Mouse (Mus musculus) frontal cortex, postnatal 25 days (tissue): ENCODE measurements around the gene Fgfr2.

ENCODE experiments used
- DNase-seq, 2 experiments: peaks; one replicate each; pipeline ENCODE4 v3.0.0; 2022; ENCODE audit warnings: low spot score in 2 of 2

Fgfr2 gene

GRCm38 (mm10) chr7:132775333-132775732 is 347.8 kb downstream of the Fgfr2 start:
- DNase-seq = no peak

DNA sequence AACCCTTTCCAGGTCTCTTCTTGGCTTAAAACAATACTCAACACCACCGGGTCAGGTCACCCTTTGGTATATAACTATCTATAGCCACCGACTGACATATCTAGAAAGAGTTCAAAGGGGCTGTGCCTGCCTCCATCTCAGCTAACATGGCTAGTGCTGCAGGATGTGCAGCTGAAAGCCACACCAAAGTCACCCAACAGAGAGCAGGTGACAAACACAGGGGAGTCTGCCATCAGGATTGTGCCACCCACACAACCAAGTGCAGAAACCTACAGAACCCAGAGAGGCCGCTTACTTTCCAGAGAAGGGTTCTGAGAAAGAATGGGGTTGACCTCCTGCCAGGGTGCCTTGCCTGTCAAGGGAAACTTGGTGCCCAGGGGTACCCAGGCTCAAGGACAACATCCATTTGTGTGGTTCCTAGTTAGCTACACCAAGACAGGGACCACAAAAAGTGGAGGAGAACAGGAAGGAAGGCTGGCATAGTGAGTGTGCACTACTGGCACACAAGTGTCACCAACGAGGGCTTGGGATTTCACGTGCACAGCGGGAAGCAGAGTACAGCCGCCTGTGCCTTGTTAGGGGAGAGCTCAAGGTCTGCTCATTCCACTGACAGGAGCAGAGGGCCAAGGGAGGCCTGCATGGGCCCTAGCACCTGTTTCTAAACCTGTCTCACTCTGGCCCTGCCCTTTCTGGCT is 350.0 kb downstream of the Fgfr2 start:
- DNase-seq = no peak

DNA sequence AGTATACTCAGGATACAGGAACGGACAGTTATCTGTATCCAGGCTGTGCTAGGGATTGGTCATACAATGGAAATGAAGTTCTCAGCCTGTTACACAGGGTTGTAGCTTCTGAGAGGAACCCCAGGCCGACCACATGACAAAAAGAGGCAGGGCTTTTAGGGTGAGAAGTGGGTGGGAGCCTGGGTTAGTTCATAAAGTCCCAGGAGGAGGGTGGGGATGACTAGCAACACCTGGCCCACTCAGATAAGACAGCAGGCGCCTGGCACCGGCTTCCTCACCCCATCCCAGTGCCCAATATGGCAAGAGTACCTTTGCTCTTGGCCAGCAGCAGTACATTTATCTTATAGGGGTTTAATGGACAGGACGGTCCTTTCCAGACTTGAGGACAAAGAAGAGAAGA is 350.7 kb downstream of the Fgfr2 start:
- DNase-seq = no peak

- no peak for DNase-seq
Measured at GRCm38 (mm10) chr7:132768498-132769344, 354.4 kb downstream of the Fgfr2 start.

GRCm38 (mm10) chr7:132767999-132768370 is 355.2 kb downstream of the Fgfr2 start:
- no peak for DNase-seq

DNA sequence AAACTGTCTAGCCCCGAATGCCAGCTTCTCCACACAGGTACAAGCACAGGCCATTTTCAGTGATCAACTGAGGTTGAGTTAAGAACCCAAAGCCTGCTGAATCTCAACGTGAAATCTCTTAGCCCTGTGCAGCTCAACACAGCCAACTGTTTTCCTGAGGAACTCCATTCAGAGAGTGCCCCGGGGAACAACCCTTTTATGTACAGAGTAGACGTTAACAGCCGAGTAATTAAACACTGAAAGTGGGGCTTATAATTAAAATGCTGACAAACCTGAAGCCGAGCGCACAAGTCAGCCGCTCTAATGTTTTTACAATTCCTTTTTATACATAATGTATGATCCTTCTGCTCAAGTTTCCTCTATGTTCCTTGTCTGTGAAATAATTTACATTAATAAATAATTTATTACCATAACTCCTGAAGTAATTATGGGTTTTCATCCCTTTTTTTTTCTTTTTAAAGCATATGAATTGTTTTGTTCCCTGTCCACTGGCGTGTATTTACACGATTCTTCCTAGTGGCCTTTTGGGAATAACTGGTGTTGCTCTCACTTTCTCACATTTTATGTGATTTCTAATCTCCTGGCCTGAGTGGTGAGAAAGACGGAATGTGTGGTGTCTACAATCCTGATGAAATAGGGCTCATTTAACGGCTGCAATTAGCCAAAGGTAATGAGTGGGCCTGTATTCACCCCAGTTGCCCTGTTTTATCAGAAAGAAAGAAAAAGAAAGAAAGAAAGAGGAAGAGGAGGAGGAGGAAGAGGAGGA is 355.7 kb downstream of the Fgfr2 start:
- DNase-seq = no peak

DNA sequence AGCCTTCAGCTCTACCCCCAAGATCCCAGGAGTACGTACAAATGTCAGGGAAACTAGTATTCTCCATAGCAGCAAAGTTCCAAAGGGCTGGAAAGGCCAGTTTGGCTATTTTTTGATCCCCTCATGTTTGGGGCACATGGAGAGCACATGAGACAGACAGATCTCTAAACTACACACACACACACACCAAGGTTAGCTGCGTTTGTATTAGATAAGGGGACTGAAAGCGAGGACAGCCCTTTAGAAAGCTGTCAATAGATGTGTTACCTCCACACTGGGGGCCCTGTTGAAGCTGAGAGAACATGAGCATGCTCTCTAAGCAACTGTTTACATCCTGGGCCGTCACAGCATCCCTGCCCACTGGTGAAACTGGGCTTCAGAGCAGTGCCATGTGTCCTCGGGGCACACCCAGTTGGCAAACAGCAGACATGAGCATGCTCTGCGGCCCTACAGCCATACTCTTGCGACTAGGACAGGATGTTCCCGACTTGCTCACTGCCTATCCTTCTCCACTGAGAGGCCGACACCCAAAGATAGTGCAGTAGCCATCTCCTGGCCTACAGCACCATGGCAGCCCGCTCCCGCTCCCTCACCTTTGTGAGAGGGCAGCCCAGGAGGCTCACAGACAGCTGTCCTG is 356.8 kb downstream of the Fgfr2 start:
- no peak for DNase-seq

- no peak for DNase-seq
Measured at GRCm38 (mm10) chr7:132765629-132766186, 357.4 kb downstream of the Fgfr2 start.

- DNase-seq = no peak
Measured at GRCm38 (mm10) chr7:132764896-132765491, 358.2 kb downstream of the Fgfr2 start.

GRCm38 (mm10) chr7:132764314-132764713 is 358.8 kb downstream of the Fgfr2 start:
- DNase-seq = no peak

DNA sequence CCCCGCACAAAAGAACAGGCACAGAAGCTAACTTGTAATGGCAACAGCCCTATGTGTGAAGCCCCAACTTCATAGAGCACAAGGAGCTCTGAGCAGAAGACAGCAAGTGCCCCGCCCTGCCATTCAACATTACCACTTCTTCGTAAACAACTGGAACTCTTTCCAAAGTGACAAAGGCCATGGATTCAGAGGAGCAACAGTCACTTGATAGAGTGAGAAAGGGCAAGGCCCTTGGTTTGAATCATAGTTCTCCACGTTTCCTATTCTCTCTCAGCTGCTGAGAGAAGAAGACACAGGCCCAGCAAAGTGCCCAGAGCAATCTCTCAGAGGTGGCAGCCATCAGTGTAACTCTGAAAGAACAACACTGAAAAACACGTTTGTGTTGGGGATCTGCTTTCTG is 359.2 kb downstream of the Fgfr2 start:
- no peak for DNase-seq

GRCm38 (mm10) chr7:132763351-132763750 is 359.8 kb downstream of the Fgfr2 start:
- DNase-seq = no peak

- DNase-seq = no peak
Measured at GRCm38 (mm10) chr7:132761409-132761808, 361.7 kb downstream of the Fgfr2 start.

DNA sequence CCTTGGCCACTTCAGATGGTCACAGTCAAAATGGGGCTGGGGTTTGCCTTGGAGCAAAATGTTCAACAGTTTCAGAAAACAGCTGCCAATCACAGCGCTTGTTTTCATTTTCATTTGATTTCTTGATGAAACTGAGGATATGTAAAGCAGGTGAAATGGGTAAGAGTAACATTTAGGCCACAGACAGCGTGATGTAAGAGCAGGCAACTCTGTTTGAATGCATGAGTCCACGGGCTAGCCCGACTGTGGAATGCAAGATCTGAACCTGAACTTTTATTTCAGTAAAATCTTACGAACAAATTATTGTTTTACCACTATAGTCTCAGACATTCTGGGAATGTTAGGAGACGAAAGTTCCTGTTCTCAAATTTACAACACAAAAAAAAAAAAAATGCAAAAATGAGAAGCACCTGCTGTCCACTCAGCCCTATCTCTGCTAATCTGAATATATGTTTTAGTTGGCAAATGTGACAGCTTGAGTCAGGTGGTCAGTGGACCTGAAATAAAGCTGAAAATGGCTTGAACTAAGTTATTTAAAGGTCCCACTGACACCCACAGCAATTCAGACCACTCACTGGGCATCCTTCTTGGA is 362.5 kb downstream of the Fgfr2 start:
- DNase-seq = no peak

GRCm38 (mm10) chr7:132759926-132760325 is 363.2 kb downstream of the Fgfr2 start:
- DNase-seq = no peak

- no peak for DNase-seq
Measured at GRCm38 (mm10) chr7:132759405-132759891, 363.7 kb downstream of the Fgfr2 start.

GRCm38 (mm10) chr7:132758875-132759274 is 364.3 kb downstream of the Fgfr2 start:
- DNase-seq = no peak

GRCm38 (mm10) chr7:132756325-132756724 is 366.8 kb downstream of the Fgfr2 start:
- DNase-seq = no peak

GRCm38 (mm10) chr7:132754389-132754750 is 368.8 kb downstream of the Fgfr2 start:
- no peak for DNase-seq

DNA sequence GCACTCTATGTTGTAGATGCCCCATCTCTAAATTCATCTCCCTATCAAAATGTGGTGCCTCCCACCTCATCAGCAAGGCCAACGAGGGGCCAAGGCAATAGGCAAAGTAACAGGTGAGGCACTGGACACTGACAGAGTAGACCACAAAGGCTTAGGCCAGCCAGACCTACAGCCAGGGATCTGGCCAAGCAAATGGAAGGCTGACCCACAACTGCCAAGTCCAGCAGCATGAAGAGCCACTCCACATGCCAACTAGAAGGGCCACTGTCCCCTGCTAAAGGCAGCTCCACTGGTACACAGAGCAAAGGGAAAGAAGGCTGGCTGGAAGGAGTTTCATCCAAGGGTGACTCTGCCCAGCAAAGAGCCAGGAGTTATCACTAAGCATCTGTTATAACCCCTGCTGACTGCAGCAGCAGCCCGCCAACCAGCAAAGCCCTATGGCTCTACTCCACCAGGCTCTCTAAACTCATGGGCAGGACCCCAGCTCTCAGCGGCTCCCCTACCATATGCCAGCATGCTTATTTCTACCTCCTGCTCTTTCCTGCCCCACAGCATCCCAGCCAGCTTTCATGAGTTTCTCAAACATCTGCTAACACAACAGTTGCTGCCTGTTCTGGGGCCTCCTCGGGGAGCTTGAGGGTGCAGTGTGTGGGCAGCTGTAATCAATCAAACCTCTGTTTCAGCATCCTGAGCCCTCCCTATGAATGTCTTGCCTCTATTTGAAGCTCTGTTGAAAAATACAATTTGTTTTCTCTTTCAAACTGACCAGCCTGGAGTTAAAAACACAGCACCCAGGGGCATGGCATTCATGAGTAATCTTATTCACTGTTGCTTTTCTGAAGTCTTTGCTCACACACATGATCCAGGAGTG is 369.4 kb downstream of the Fgfr2 start:
- no peak for DNase-seq
